Mouse (Mus musculus) lung, adult 2 months (tissue): ENCODE measurements around the gene Rad52. TPM values are rescaled to one million over a fixed set of nuclear protein-coding genes. Genes with fewer than 3 reads are reported as not detected.

Experiments used
- DNase-seq: peaks from one replicate; pipeline ENCODE4 v3.0.0; 2022
- H3K4me1 ChIP-seq: fragments of 200-500 bp; 2 replicates; pipeline ENCODE4 v1.6.1; 2011; ENCODE audit warnings: low read length; ENCODE audit not compliant: control insufficient read depth, insufficient read depth
- H3K4me3 ChIP-seq: fragments of 200-500 bp; replicated peaks from 2 replicates; pipeline ENCODE3; 2011; ENCODE audit warnings: low read depth, mild to moderate bottlenecking, control low read depth, low read length; ENCODE audit errors: extremely low read depth
- CTCF ChIP-seq: fragments of 200-500 bp; IDR thresholded peaks from 2 replicates; pipeline ENCODE4 v1.5.1; 2011; ENCODE audit warnings: mild to moderate bottlenecking, low read length, control low read depth; ENCODE audit not compliant: insufficient read depth
- POLR2A ChIP-seq: fragments of 200-500 bp; IDR thresholded peaks from 2 replicates; pipeline ENCODE4 v1.6.1; 2011; ENCODE audit warnings: low read depth, mild to moderate bottlenecking, control low read depth, low read length, borderline replicate concordance; ENCODE audit errors: extremely low read depth
- WGBS: fragments of 180-500 bp; shearing (Covaris S2); methylation state at CpG from one replicate; pipeline ENCODE4 v1.1.7; 2018; 5-methylcytosine and 5-hydroxymethylcytosine counted together
- polyA plus RNA-seq: library from polyadenylated mRNA; depleted of rRNA; stranded (reverse); fragments of >200 nt; gene quantifications from 2 replicates; pipeline ENCODE4 v1.2.3, GENCODE M21; 2012; rRNA removed

The Rad52 gene
- polyA plus RNA-seq, 1 experiment, result 29.0 TPM

- 61% methylated on average over 5 of the region's 5 CpGs for WGBS
- no peaks in the 10 kb centered on the region for H3K4me1 ChIP-seq
- no peak for DNase-seq
- H3K4me3 ChIP-seq, result no peak overlapping the region
- TF ChIP-seq CTCF, result no peak
- TF ChIP-seq POLR2A, result no peak
These were observed 9.5 kb downstream of the Rad52 start for GRCm38 (mm10) chr6:119912046-119912445.

GRCm38 (mm10) chr6:119915710-119916109, 13.2 kb downstream of the Rad52 start:
- H3K4me1 ChIP-seq, result no peaks in the 10 kb centered on the region
- TF ChIP-seq CTCF, result no peak
- TF ChIP-seq POLR2A, result no peak
- 84% methylated on average over 5 of the region's 5 CpGs for WGBS
- DNase-seq, result no peak
- no peak overlapping the region for H3K4me3 ChIP-seq

DNA sequence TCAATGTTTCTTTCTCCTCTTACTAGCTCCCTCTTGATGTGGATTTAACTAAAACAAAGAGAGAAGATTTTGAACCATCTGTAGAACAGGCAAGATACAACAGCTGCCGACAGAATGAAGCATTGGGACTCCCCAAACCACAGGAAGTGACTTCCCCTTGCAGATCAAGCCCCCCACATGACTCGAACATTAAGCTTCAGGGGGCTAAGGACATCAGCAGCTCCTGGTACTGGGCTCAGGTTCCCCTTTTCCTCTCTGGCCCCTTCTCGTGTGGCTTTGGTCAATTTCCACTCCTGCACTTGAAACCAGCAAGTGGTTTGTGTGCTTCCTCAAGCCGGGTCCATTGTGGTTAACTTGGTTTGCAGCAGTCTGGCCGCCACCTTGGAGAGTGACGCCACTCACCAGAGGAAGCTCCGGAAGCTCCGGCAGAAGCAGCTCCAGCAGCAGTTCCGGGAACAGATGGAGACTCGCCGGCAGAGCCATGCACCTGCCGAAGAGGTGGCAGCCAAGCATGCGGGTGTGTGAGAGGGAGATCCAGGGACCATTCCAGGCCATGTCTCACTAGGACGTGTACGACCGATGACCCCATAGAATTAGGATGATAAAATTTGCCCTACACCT, 16.2 kb downstream of the Rad52 start:
- whole genome bisulfite sequencing, result 72% methylated on average over 16 of the region's 16 CpGs
- no peak for TF ChIP-seq CTCF
- TF ChIP-seq POLR2A, result no peak
- DNase-seq, result no peak
- no peaks in the 10 kb centered on the region for H3K4me1 ChIP-seq
- no peak overlapping the region for H3K4me3 ChIP-seq

- WGBS, result 87% methylated on average over 3 of the region's 3 CpGs
- TF ChIP-seq POLR2A (no peak), CTCF (no peak)
These were observed 19.6 kb downstream of the Rad52 start for GRCm38 (mm10) chr6:119922136-119922535.

DNA sequence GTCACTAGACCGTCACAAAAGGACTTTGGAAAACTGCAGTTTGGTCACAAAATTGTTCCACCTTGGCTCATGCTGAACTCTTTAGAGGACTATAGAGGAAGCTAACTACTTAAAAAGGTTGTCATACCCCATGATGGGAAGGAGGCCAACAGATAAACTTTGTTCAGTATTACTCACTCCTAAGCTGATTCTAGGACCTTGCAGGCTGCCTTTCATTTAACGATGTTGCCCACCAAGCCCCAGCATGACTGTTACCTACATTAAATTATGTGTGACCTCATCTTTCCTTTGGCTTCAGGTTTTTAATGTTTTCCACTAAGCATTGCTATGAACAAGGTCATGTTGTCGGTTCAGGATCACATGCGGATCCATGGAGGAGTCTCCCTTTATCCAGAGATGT, 20.0 kb downstream of the Rad52 start:
- no peak for DNase-seq
- TF ChIP-seq POLR2A (no peak), CTCF (no peak)
- Histone ChIP-seq H3K4me3 (no peak overlapping the region), H3K4me1 (no peaks in the 10 kb centered on the region)
- WGBS, result 85% methylated on average over 4 of the region's 4 CpGs

More at GRCm38 (mm10) chr6:119922136-119922535, 19.6 kb downstream of the Rad52 start:
- H3K4me1 ChIP-seq, result no peaks in the 10 kb centered on the region
- no peak for DNase-seq
- no peak overlapping the region for H3K4me3 ChIP-seq

DNA sequence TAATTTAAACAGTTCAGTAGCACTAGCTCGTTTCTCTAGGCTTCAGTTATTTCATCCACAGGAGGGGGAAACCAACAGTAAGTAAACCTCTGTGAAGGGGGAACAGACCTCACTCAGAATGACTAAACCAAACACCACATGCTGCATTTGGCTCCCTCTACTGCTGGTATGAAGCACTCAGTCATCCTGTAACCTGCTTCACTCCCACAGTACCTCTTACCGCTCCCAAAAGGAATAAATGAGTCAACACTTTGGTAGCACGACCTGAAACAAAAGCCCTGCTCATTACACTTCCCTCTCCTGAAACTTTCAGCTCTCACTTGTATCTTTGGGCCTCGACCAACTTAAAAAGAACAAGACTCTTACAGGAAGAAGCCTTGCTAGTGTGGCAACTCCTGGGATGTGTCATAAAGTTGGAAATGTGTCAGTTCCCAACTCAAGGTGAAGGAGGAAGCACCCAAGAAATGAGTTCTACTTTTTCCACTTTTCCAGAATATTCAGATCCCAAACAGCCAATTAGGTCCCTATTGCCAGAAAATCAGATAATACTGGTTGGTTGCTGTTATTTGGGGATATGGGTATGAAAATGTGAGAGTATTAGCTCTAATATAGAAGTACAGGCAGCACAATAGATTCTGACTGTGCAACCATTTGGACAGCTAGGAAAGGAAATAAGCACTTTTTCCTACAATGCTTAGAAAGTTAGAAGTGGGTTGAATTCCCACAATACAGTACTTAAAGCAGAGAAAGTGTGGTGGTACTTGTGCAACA, 21.9 kb downstream of the Rad52 start:
- DNase-seq, result no peak
- H3K4me1 ChIP-seq, result no peaks in the 10 kb centered on the region
- no peak overlapping the region for H3K4me3 ChIP-seq
- 0 out of 2 replicates have a peak, but pooled peaks have one; percentile 17 for TF ChIP-seq CTCF
- no peak for TF ChIP-seq POLR2A
- 36% methylated on average over 4 of the region's 4 CpGs for WGBS

Other genes with a start within 250 kb of the Rad52 start
- 7.3 and 8.7 TPM in 2 replicates for gene Erc1, start 54.5 kb upstream of the Rad52 start, polyA plus RNA-seq
- 131 and 136 TPM in 2 replicates for gene Wnk1, start 136.0 kb downstream of the Rad52 start, polyA plus RNA-seq
- gene Ninj2, start 190.7 kb downstream of the Rad52 start, polyA plus RNA-seq, result 0.26 and 0.35 TPM in 2 replicates